Mouse (Mus musculus): Measurements from ENCODE around the gene Gm28635. TPM values are rescaled to one million over a fixed set of nuclear protein-coding genes. Genes with fewer than 3 reads are reported as not detected.
A peak's percentile ranks its signal among the peaks of the same experiment; 100 is the strongest.

Gm28635 gene
- total RNA-seq (2021), result not detected in 2 replicates
- long read RNA-seq, partial matches to known transcripts, result 1 of 1 reads
- long read RNA-seq, other reads (novel, unspliced or antisense), result 0 of 1 reads

- DNase-seq, result peak; percentile 84
Measured at GRCm38 (mm10) chr2:84677968-84678880, at the start of gene Gm28635, which contains the start of gene Med19. Gene Gm28635 (minus strand): TSS chr2:84678041. Gene Med19 (plus strand): TSS chr2:84678402.

GRCm38 (mm10) chr2:84727172-84727858 lies 49.5 kb upstream of the Gm28635 start, which contains the start of gene Clp1:
Gene Clp1 (minus strand): TSS chr2:84727350.
- peak; percentile 93 for DNase-seq

- no peak for DNase-seq
Measured at GRCm38 (mm10) chr2:84726716-84727115, 48.9 kb upstream of the Gm28635 start.

- DNase-seq, result no peak
Measured at GRCm38 (mm10) chr2:84725770-84726169, 47.9 kb upstream of the Gm28635 start.

- no peak for DNase-seq
Measured at GRCm38 (mm10) chr2:84723856-84724255, 46.0 kb upstream of the Gm28635 start.

GRCm38 (mm10) chr2:84721182-84721581 lies 43.3 kb upstream of the Gm28635 start:
- no peak for DNase-seq

GRCm38 (mm10) chr2:84720718-84721117 lies 42.9 kb upstream of the Gm28635 start:
- DNase-seq, result no peak

- no peak for DNase-seq
Measured at GRCm38 (mm10) chr2:84717357-84717756, 39.5 kb upstream of the Gm28635 start.

GRCm38 (mm10) chr2:84716423-84717355 lies 38.8 kb upstream of the Gm28635 start:
- no peak for DNase-seq

GRCm38 (mm10) chr2:84715562-84716361 lies 37.9 kb upstream of the Gm28635 start:
- peak; percentile 60 for DNase-seq

- peak; percentile 98 for DNase-seq
Measured at GRCm38 (mm10) chr2:84714811-84715561, 37.1 kb upstream of the Gm28635 start, which contains the start of gene Zdhhc5. Gene Zdhhc5 (minus strand): TSS chr2:84715180.

GRCm38 (mm10) chr2:84714422-84714810 lies 36.6 kb upstream of the Gm28635 start:
- no peak for DNase-seq

GRCm38 (mm10) chr2:84711898-84712297 lies 34.1 kb upstream of the Gm28635 start:
- no peak for DNase-seq

- DNase-seq, result no peak
Measured at GRCm38 (mm10) chr2:84707523-84707922, 29.7 kb upstream of the Gm28635 start.

- no peak for DNase-seq
Measured at GRCm38 (mm10) chr2:84705295-84705694, 27.5 kb upstream of the Gm28635 start.

- DNase-seq, result no peak
Measured at GRCm38 (mm10) chr2:84704329-84704728, 26.5 kb upstream of the Gm28635 start.

GRCm38 (mm10) chr2:84703497-84703896 lies 25.7 kb upstream of the Gm28635 start:
- DNase-seq, result no peak

- no peak for DNase-seq
Measured at GRCm38 (mm10) chr2:84695007-84695695, 17.3 kb upstream of the Gm28635 start.

- DNase-seq, result no peak
Measured at GRCm38 (mm10) chr2:84690050-84690449, 12.2 kb upstream of the Gm28635 start.
